Mouse (Mus musculus): ENCODE results near the gene Cpsf2. TPM values are rescaled to one million over a fixed set of nuclear protein-coding genes. Genes with fewer than 3 reads are reported as not detected.

The Cpsf2 gene
- total RNA-seq, 1 experiment: 30.5 TPM

DNA sequence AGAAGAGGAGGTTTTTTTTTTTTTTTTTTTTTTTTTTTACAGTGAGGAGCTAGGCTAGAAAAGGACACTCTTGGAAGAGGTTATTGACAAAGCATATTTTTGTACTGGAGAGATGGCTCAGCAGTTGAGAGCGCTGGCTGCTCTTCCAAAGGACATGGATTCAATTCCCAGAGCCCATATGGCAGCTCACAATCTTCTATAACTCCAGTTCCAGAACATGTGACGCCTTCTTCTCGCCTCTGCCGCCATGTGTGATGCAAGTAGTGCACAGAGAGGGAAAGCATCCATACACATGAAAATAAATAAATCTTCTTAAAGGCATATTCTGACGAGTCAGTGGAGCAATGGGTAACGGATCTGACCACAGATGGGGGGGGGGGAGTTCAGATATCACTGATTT lies 46.1 kb downstream of the Cpsf2 start:
- H3K36me3 ChIP-seq (ENCODE audit: control insufficient read depth, insufficient read depth, low read length, poor library complexity, severe bottlenecking): no peaks in the 10 kb centered on the region
- H3K9me3 ChIP-seq (ENCODE audit: control insufficient read depth, insufficient read depth, low read depth, low read length): no peaks in the 10 kb centered on the region
- no peak overlapping the region for H3K9ac ChIP-seq (ENCODE audit: insufficient read depth, low read depth, low read length, poor library complexity, severe bottlenecking)
- in situ Hi-C loops (cut with MboI; ENCODE audit: low sequenced_read_pairs in 2 of 2, unreplicated experiment in 2 of 2): no loop called here
- no peak for DNase-seq (ENCODE audit: low read depth, low spot score)
- no peak overlapping the region for H3K4me3 ChIP-seq (ENCODE audit: insufficient read depth in 1 of 2, low read depth in 1 of 2, low read length in 2 of 2, poor library complexity in 1 of 2, severe bottlenecking in 1 of 2)
- H3K27ac ChIP-seq (ENCODE audit: insufficient read depth, low read depth, low read length, poor library complexity, severe bottlenecking): no peak overlapping the region
- no peaks in the 10 kb centered on the region for H3K4me1 ChIP-seq (ENCODE audit: control insufficient read depth in 2 of 2, insufficient read depth in 2 of 2, low read length in 2 of 2, poor library complexity in 1 of 2)
- no peak for TF ChIP-seq ZNF384 (IDR thresholded peaks at IDR 0.05; ENCODE audit: low read depth, low read length)
- no peak for TF ChIP-seq ZC3H11A (IDR thresholded peaks at IDR 0.05; ENCODE audit: borderline replicate concordance, low read depth, low read length)
- TF ChIP-seq CHD2 (IDR thresholded peaks at IDR 0.05; ENCODE audit: low read depth, low read length): no peak
- no peak for TF ChIP-seq MAFK (IDR thresholded peaks at IDR 0.05; ENCODE audit: insufficient read depth, low read depth, low read length)
- no peak for TF ChIP-seq HCFC1 (IDR thresholded peaks at IDR 0.05; ENCODE audit: borderline replicate concordance, insufficient read depth, low read length)

GRCm38 (mm10) chr12:102029184-102029583 lies 53.4 kb downstream of the Cpsf2 start:
- DNase-seq (ENCODE audit: low read depth, low spot score): no peak
- no peaks in the 10 kb centered on the region for H3K9me3 ChIP-seq (ENCODE audit: control insufficient read depth, insufficient read depth, low read depth, low read length)
- no peak overlapping the region for H3K9ac ChIP-seq (ENCODE audit: insufficient read depth, low read depth, low read length, poor library complexity, severe bottlenecking)
- no peaks in the 10 kb centered on the region for H3K36me3 ChIP-seq (ENCODE audit: control insufficient read depth, insufficient read depth, low read length, poor library complexity, severe bottlenecking)
- TF ChIP-seq ZC3H11A (IDR thresholded peaks at IDR 0.05; ENCODE audit: borderline replicate concordance, low read depth, low read length): no peak
- TF ChIP-seq MAFK (IDR thresholded peaks at IDR 0.05; ENCODE audit: insufficient read depth, low read depth, low read length): no peak
- no peak for TF ChIP-seq HCFC1 (IDR thresholded peaks at IDR 0.05; ENCODE audit: borderline replicate concordance, insufficient read depth, low read length)
- TF ChIP-seq CHD2 (IDR thresholded peaks at IDR 0.05; ENCODE audit: low read depth, low read length): no peak
- no peak for TF ChIP-seq ZNF384 (IDR thresholded peaks at IDR 0.05; ENCODE audit: low read depth, low read length)
- no peak overlapping the region for H3K4me3 ChIP-seq (ENCODE audit: insufficient read depth in 1 of 2, low read depth in 1 of 2, low read length in 2 of 2, poor library complexity in 1 of 2, severe bottlenecking in 1 of 2)
- no peaks in the 10 kb centered on the region for H3K4me1 ChIP-seq (ENCODE audit: control insufficient read depth in 2 of 2, insufficient read depth in 2 of 2, low read length in 2 of 2, poor library complexity in 1 of 2)
- no peak overlapping the region for H3K27ac ChIP-seq (ENCODE audit: insufficient read depth, low read depth, low read length, poor library complexity, severe bottlenecking)
- in situ Hi-C loops (cut with MboI; ENCODE audit: low sequenced_read_pairs in 2 of 2, unreplicated experiment in 2 of 2): no loop called here

GRCm38 (mm10) chr12:102029892-102030446 lies 54.2 kb downstream of the Cpsf2 start:
- in situ Hi-C loops (cut with MboI; ENCODE audit: low sequenced_read_pairs in 2 of 2, unreplicated experiment in 2 of 2): no loop called here
- Histone ChIP-seq H3K4me1 (ENCODE audit: control insufficient read depth in 2 of 2, insufficient read depth in 2 of 2, low read length in 2 of 2, poor library complexity in 1 of 2) (no peaks in the 10 kb centered on the region), H3K36me3 (ENCODE audit: control insufficient read depth, insufficient read depth, low read length, poor library complexity, severe bottlenecking) (no peaks in the 10 kb centered on the region), H3K9me3 (ENCODE audit: control insufficient read depth, insufficient read depth, low read depth, low read length) (no peaks in the 10 kb centered on the region), H3K4me3 (ENCODE audit: insufficient read depth in 1 of 2, low read depth in 1 of 2, low read length in 2 of 2, poor library complexity in 1 of 2, severe bottlenecking in 1 of 2) (no peak overlapping the region), H3K9ac (ENCODE audit: insufficient read depth, low read depth, low read length, poor library complexity, severe bottlenecking) (no peak overlapping the region), H3K27ac (ENCODE audit: insufficient read depth, low read depth, low read length, poor library complexity, severe bottlenecking) (no peak overlapping the region)
- DNase-seq (ENCODE audit: low read depth, low spot score): no peak
- TF ChIP-seq CHD2 (IDR thresholded peaks at IDR 0.05; ENCODE audit: low read depth, low read length) (no peak), ZNF384 (IDR thresholded peaks at IDR 0.05; ENCODE audit: low read depth, low read length) (no peak), ZC3H11A (IDR thresholded peaks at IDR 0.05; ENCODE audit: borderline replicate concordance, low read depth, low read length) (no peak), MAFK (IDR thresholded peaks at IDR 0.05; ENCODE audit: insufficient read depth, low read depth, low read length) (no peak), HCFC1 (IDR thresholded peaks at IDR 0.05; ENCODE audit: borderline replicate concordance, insufficient read depth, low read length) (no peak)

- TF ChIP-seq HCFC1 (IDR thresholded peaks at IDR 0.05; ENCODE audit: borderline replicate concordance, insufficient read depth, low read length) (no peak), ZC3H11A (IDR thresholded peaks at IDR 0.05; ENCODE audit: borderline replicate concordance, low read depth, low read length) (no peak), ZNF384 (IDR thresholded peaks at IDR 0.05; ENCODE audit: low read depth, low read length) (no peak), MAFK (IDR thresholded peaks at IDR 0.05; ENCODE audit: insufficient read depth, low read depth, low read length) (no peak), CHD2 (IDR thresholded peaks at IDR 0.05; ENCODE audit: low read depth, low read length) (no peak)
- no peak overlapping the region for H3K27ac ChIP-seq (ENCODE audit: insufficient read depth, low read depth, low read length, poor library complexity, severe bottlenecking)
- no peaks in the 10 kb centered on the region for H3K9me3 ChIP-seq (ENCODE audit: control insufficient read depth, insufficient read depth, low read depth, low read length)
- H3K9ac ChIP-seq (ENCODE audit: insufficient read depth, low read depth, low read length, poor library complexity, severe bottlenecking): no peak overlapping the region
- no peaks in the 10 kb centered on the region for H3K4me1 ChIP-seq (ENCODE audit: control insufficient read depth in 2 of 2, insufficient read depth in 2 of 2, low read length in 2 of 2, poor library complexity in 1 of 2)
- no peaks in the 10 kb centered on the region for H3K36me3 ChIP-seq (ENCODE audit: control insufficient read depth, insufficient read depth, low read length, poor library complexity, severe bottlenecking)
- in situ Hi-C loops (cut with MboI; ENCODE audit: low sequenced_read_pairs in 2 of 2, unreplicated experiment in 2 of 2): no loop called here
- H3K4me3 ChIP-seq (ENCODE audit: insufficient read depth in 1 of 2, low read depth in 1 of 2, low read length in 2 of 2, poor library complexity in 1 of 2, severe bottlenecking in 1 of 2): no peak overlapping the region
- no peak for DNase-seq (ENCODE audit: low read depth, low spot score)
Measured at GRCm38 (mm10) chr12:102034934-102035333, 59.1 kb downstream of the Cpsf2 start.

DNA sequence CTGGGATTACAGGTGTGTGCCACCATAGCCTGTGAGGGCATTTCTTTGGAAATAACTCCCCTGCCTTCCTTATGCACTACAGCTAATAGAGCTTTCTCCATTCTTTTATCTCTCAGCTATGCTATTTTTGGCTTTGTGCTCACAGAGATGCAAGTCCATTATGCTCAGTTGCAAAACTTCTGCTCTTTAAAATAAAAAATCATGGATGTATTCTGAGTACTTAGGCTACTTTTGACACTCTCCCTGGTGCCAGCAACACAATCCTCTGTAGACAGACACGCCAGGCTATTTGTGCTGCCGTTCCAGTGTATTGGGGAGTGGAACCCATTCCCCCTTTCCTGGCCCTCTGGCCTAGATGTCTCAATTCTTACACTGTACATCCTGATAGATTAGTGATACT lies 64.1 kb downstream of the Cpsf2 start:
- Histone ChIP-seq H3K9ac (ENCODE audit: insufficient read depth, low read depth, low read length, poor library complexity, severe bottlenecking) (no peak overlapping the region), H3K4me1 (ENCODE audit: control insufficient read depth in 2 of 2, insufficient read depth in 2 of 2, low read length in 2 of 2, poor library complexity in 1 of 2) (no peaks in the 10 kb centered on the region), H3K4me3 (ENCODE audit: insufficient read depth in 1 of 2, low read depth in 1 of 2, low read length in 2 of 2, poor library complexity in 1 of 2, severe bottlenecking in 1 of 2) (no peak overlapping the region), H3K36me3 (ENCODE audit: control insufficient read depth, insufficient read depth, low read length, poor library complexity, severe bottlenecking) (no peaks in the 10 kb centered on the region), H3K9me3 (ENCODE audit: control insufficient read depth, insufficient read depth, low read depth, low read length) (no peaks in the 10 kb centered on the region), H3K27ac (ENCODE audit: insufficient read depth, low read depth, low read length, poor library complexity, severe bottlenecking) (no peak overlapping the region)
- no peak for DNase-seq (ENCODE audit: low read depth, low spot score)
- in situ Hi-C loops (cut with MboI; ENCODE audit: low sequenced_read_pairs in 2 of 2, unreplicated experiment in 2 of 2): no loop called here
- TF ChIP-seq MAFK (IDR thresholded peaks at IDR 0.05; ENCODE audit: insufficient read depth, low read depth, low read length): no peak
- TF ChIP-seq HCFC1 (IDR thresholded peaks at IDR 0.05; ENCODE audit: borderline replicate concordance, insufficient read depth, low read length): no peak
- no peak for TF ChIP-seq CHD2 (IDR thresholded peaks at IDR 0.05; ENCODE audit: low read depth, low read length)
- no peak for TF ChIP-seq ZC3H11A (IDR thresholded peaks at IDR 0.05; ENCODE audit: borderline replicate concordance, low read depth, low read length)
- TF ChIP-seq ZNF384 (IDR thresholded peaks at IDR 0.05; ENCODE audit: low read depth, low read length): no peak
